Mouse (Mus musculus) limb, embryonic 14.5 days (tissue): Measurements from ENCODE around the gene Tmigd3. TPM values are rescaled to one million over a fixed set of nuclear protein-coding genes. Genes with fewer than 3 reads are reported as not detected.

Experiments
- ATAC-seq: fragments of 200-750 bp; cut with Nextera tagmentation; 2 replicates; pipeline ENCODE4 v1.8.0; 2017; ENCODE audit warnings: low read depth, moderate number of reproducible peaks, moderate TSS enrichment; ENCODE audit not compliant: low FRiP score
- DNase-seq: peaks from one replicate; pipeline ENCODE4 v3.0.0-alpha.2; 2015; ENCODE audit warnings: low spot score
- H3K27ac ChIP-seq: fragments of 300-500 bp; sonication (generic); replicated peaks from 2 replicates; pipeline ENCODE4 v1.5.1; 2014; ENCODE audit warnings: low read depth, mild to moderate bottlenecking, low read length, moderate library complexity, mixed read lengths
- H3K27me3 ChIP-seq: fragments of 300-500 bp; sonication (generic); 2 replicates; pipeline ENCODE4 v1.6.1; 2014; ENCODE audit warnings: low read length, mixed read lengths; ENCODE audit not compliant: control insufficient read depth, insufficient read depth
- H3K36me3 ChIP-seq: fragments of 300-500 bp; sonication (generic); 2 replicates; pipeline ENCODE4 v1.6.1; 2014; ENCODE audit warnings: mild to moderate bottlenecking, low read length, moderate library complexity, mixed read lengths; ENCODE audit not compliant: control insufficient read depth, insufficient read depth
- H3K4me1 ChIP-seq: fragments of 300-500 bp; sonication (generic); 2 replicates; pipeline ENCODE4 v1.6.1; 2014; ENCODE audit warnings: antibody characterized with exemption, low read length, mixed read lengths; ENCODE audit not compliant: control insufficient read depth, insufficient read depth
- H3K4me2 ChIP-seq: fragments of 300-500 bp; sonication (generic); replicated peaks from 2 replicates; pipeline ENCODE4 v1.6.1; 2014; ENCODE audit warnings: low read depth, mild to moderate bottlenecking, low read length, moderate library complexity; ENCODE audit not compliant: severe bottlenecking
- H3K4me3 ChIP-seq: fragments of 300-500 bp; sonication (generic); replicated peaks from 2 replicates; pipeline ENCODE4 v1.5.1; 2014; ENCODE audit warnings: low read length
- H3K9ac ChIP-seq: fragments of 300-500 bp; sonication (generic); 2 replicates; pipeline ENCODE4 v1.6.1; 2014; ENCODE audit warnings: mild to moderate bottlenecking, low read depth, low read length, moderate library complexity; ENCODE audit not compliant: severe bottlenecking
- H3K9me3 ChIP-seq: fragments of 300-500 bp; sonication (generic); 2 replicates; pipeline ENCODE4 v1.6.1; 2016; ENCODE audit warnings: low read length; ENCODE audit not compliant: control insufficient read depth
- POLR2A ChIP-seq: fragments of 200-500 bp; IDR thresholded peaks from 2 replicates; pipeline ENCODE4 v1.8.0; 2012; ENCODE audit warnings: inconsistent platforms, mild to moderate bottlenecking, moderate library complexity, borderline replicate concordance; ENCODE audit not compliant: insufficient read depth, insufficient read length; ENCODE audit errors: extremely low read depth
- WGBS: fragments of 180-500 bp; shearing (Covaris S2); extraction: QIAGEN DNeasy Blood & Tissue Kit; methylation state at CpG from one replicate; pipeline ENCODE4 v1.1.7; 2014; 5-methylcytosine and 5-hydroxymethylcytosine counted together
- polyA plus RNA-seq, 2 experiments: library from polyadenylated mRNA; depleted of rRNA in 1 of 2; stranded (reverse) in 1 of 2; unstranded in 1 of 2; fragments of >200 nt; fragmentation: Nextera tagmentation in 1 of 2; extraction: Ambion mirVana in 1 of 2; gene quantifications; 2 replicates each; pipeline versions ENCODE4 v1.2.1 to v1.2.3; 2012 to 2014

Gene Tmigd3
- polyA plus RNA-seq, 2 experiments, result 0.21 to 0.23 TPM

DNA sequence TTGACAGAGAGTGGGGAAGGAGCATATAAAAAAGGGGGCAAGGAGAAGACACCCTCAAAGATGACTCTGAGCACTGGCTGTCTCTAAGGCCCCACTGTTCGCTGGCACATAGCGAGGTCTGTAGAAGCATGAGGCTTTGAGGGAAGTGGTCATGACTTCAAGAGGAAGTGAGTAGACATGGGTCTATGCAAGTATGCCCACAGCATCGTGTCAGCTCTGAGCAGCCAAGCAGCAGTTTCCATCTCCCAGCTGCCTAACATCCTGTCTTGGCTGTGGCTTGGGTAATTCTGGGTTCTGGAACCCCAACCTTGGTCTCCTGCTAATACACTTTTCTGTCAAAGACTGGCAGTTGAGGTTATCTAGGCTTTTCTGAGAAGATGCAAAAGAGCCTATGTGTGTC lies 30.0 kb downstream of the Tmigd3 start:
- Histone ChIP-seq H3K27ac (no peak overlapping the region), H3K4me2 (no peak overlapping the region), H3K4me3 (no peak overlapping the region), H3K27me3 (no peaks in the 10 kb centered on the region), H3K36me3 (no peaks in the 10 kb centered on the region), H3K9ac (no peak overlapping the region), H3K9me3 (no peaks in the 10 kb centered on the region), H3K4me1 (0 out of 2 replicates have a peak, but pooled peaks cover 6% of the 10 kb centered on the region)
- TF ChIP-seq POLR2A, result no peak
- no peak for ATAC-seq
- DNase-seq, result no peak
- 77% methylated on average over 3 of the region's 3 CpGs for WGBS

DNA sequence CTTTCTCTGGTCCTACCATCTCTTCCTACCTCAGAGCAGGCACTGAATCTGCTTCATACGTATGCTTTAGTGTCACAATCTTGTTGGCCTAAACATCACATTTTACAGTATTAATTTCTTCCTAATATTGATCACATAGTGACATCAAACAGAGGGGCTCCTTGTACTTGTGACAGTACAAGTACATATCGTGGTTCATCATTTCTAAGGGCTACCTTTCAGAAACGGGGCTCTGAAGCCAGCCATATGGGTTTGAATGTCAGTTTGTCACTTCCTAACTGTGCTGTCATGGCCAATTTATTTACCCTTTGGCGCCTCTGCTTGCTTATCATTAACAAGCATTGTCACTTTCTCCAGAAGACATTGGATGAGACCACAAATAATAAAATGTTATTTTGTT lies 30.8 kb downstream of the Tmigd3 start:
- no peak overlapping the region for H3K4me3 ChIP-seq
- no peaks in the 10 kb centered on the region for H3K27me3 ChIP-seq
- H3K4me2 ChIP-seq, result no peak overlapping the region
- TF ChIP-seq POLR2A, result no peak
- 69% methylated on average over 4 of the region's 4 CpGs for WGBS
- ATAC-seq, result no peak
- no peak overlapping the region for H3K27ac ChIP-seq
- H3K36me3 ChIP-seq, result no peaks in the 10 kb centered on the region
- DNase-seq, result no peak
- H3K9ac ChIP-seq, result no peak overlapping the region
- no peaks in the 10 kb centered on the region for H3K9me3 ChIP-seq
- H3K4me1 ChIP-seq, result 0 out of 2 replicates have a peak, but pooled peaks cover 6% of the 10 kb centered on the region

DNA sequence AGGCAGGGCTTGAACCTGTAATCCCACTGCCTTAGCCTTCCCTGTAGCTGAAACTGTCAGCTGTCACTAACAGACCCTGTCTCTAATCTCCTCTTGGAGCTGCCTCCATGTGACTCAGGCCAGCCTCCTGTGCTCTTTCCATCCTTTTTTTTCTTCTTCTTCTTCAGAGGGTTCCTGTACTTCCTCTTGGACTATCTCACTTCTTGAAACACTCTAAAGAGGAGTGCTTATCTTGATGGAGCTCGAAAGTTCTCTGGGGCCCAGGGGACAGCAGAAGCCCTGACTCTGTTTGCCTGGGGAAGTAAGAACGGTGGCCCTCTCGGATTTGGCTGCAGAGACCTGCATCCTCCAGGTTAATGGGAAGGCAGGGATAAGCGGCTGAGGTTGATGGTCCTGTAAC lies 33.5 kb downstream of the Tmigd3 start:
- Histone ChIP-seq H3K4me3 (no peak overlapping the region), H3K27ac (no peak overlapping the region), H3K36me3 (no peaks in the 10 kb centered on the region), H3K4me2 (no peak overlapping the region), H3K9me3 (no peaks in the 10 kb centered on the region), H3K9ac (no peak overlapping the region), H3K27me3 (no peaks in the 10 kb centered on the region), H3K4me1 (0 out of 2 replicates have a peak, but pooled peaks cover 3% of the 10 kb centered on the region)
- DNase-seq, result no peak
- TF ChIP-seq POLR2A, result no peak
- ATAC-seq, result no peak
- 69% methylated on average over 4 of the region's 4 CpGs for WGBS

DNA sequence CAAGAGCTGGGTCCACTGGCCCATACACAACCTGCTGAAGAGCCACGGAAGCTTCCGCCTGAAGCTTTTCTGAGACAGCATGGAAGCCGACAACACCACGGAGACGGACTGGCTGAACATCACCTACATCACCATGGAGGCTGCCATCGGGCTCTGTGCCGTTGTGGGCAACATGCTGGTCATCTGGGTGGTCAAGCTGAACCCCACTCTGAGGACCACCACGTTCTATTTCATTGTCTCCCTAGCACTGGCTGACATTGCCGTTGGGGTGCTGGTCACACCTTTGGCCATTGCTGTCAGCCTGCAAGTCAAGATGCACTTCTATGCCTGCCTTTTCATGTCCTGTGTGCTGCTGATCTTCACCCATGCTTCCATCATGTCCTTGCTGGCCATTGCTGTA lies 34.0 kb downstream of the Tmigd3 start:
- Histone ChIP-seq H3K27ac (no peak overlapping the region), H3K4me2 (no peak overlapping the region), H3K9me3 (no peaks in the 10 kb centered on the region), H3K4me1 (no peaks in the 10 kb centered on the region), H3K4me3 (no peak overlapping the region), H3K9ac (no peak overlapping the region), H3K27me3 (no peaks in the 10 kb centered on the region), H3K36me3 (no peaks in the 10 kb centered on the region)
- no peak for TF ChIP-seq POLR2A
- WGBS, result 92% methylated on average over 9 of the region's 9 CpGs
- DNase-seq (no peak), ATAC-seq (no peak)

DNA sequence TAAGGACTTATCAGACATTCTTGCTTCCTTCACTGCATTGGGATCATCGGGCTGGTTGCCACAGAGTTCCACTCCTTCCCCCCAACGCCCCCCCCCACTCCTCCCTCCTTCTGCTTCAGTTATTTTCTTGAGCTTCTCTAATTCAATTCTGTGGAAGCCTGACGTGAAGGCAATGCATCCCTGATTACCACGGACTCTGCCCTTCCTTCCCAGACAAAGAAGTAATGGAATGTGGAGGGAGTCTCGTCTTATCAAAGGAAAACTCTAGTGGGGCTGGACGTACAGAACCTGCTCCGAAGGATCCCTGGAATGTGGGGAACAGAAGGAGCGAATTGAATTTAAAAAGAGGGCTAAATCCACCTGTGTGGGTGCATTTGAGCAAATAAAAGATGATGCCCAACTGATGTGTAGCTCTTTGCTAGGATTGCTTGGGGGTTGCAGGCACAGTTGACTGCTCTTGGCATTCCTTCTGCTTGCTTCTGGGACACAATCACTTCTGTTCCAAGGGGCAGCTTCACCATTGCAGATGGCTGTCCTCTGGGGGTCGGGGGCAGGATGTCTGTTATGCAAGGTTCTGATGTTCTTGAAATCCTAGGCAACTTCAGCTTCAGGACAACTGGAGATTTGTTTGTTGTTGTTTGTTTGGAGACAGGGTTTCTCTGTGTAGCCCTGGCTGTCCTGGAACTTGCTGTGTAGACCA lies 37.4 kb downstream of the Tmigd3 start:
- no peak overlapping the region for H3K4me2 ChIP-seq
- no peak overlapping the region for H3K27ac ChIP-seq
- TF ChIP-seq POLR2A, result no peak
- no peaks in the 10 kb centered on the region for H3K36me3 ChIP-seq
- no peak overlapping the region for H3K4me3 ChIP-seq
- H3K9ac ChIP-seq, result no peak overlapping the region
- ATAC-seq (no peak), DNase-seq (no peak)
- no peaks in the 10 kb centered on the region for H3K9me3 ChIP-seq
- H3K4me1 ChIP-seq, result no peaks in the 10 kb centered on the region
- 67% methylated on average over 9 of the region's 9 CpGs for WGBS
- H3K27me3 ChIP-seq, result no peaks in the 10 kb centered on the region
